Mouse (Mus musculus) olfactory bulb, adult 2 months (tissue): ENCODE measurements around the gene Mgat5.

Source experiments
- CTCF ChIP-seq: fragments of 200-500 bp; IDR thresholded peaks from 2 replicates; pipeline ENCODE4 v1.5.1; 2012; ENCODE audit warnings: low read depth, mild to moderate bottlenecking, low read length, moderate library complexity; ENCODE audit not compliant: insufficient read depth
- POLR2A ChIP-seq: fragments of 200-500 bp; IDR thresholded peaks from 2 replicates; pipeline ENCODE4 v1.6.1; 2012; ENCODE audit warnings: mild to moderate bottlenecking, low read depth, low read length, moderate library complexity; ENCODE audit not compliant: insufficient read depth

GRCm38 (mm10) chr1:127270273-127271020 lies 65.6 kb downstream of the Mgat5 start:
- no peak for TF ChIP-seq CTCF
- no peak for TF ChIP-seq POLR2A
